Mouse (Mus musculus): ENCODE measurements at regions not wholly inside any gene's neighbourhood (a gene's known extent, or its start where the extent isn't known, plus 50 kb on each side); places are given as distances from the start of the nearest gene placed in this dataset.

GRCm38 (mm10) chr5:111595438-111595837 is 138.3 kb upstream of the Gm26897 start:
- DNase-seq (ENCODE audit: low spot score in 2 of 2), result no peak

- DNase-seq (ENCODE audit: low spot score in 2 of 2), result no peak
Measured at GRCm38 (mm10) chr5:111597733-111598132, 136.0 kb upstream of the Gm26897 start.

- no peak for DNase-seq (ENCODE audit: low spot score in 2 of 2)
Measured at GRCm38 (mm10) chr5:111601711-111602521, 131.8 kb upstream of the Gm26897 start.

GRCm38 (mm10) chr5:111613687-111614086 is 120.0 kb upstream of the Gm26897 start:
- DNase-seq (ENCODE audit: low spot score in 2 of 2), result no peak

- no peak for DNase-seq (ENCODE audit: low spot score in 2 of 2)
Measured at GRCm38 (mm10) chr5:111619974-111620373, 113.8 kb upstream of the Gm26897 start.

- peak in 1 of 2 experiments; percentile 18 for DNase-seq (ENCODE audit: low spot score in 2 of 2)
Measured at GRCm38 (mm10) chr5:111620626-111621025, 113.1 kb upstream of the Gm26897 start.

- DNase-seq (ENCODE audit: low spot score in 2 of 2), result no peak
Measured at GRCm38 (mm10) chr5:111622481-111622880, 111.2 kb upstream of the Gm26897 start.

GRCm38 (mm10) chr5:111626273-111626798 is 107.4 kb upstream of the Gm26897 start:
- DNase-seq (ENCODE audit: low spot score in 2 of 2), result no peak

GRCm38 (mm10) chr5:111630313-111630844 is 103.3 kb upstream of the Gm26897 start:
- DNase-seq (ENCODE audit: low spot score in 2 of 2), result no peak

GRCm38 (mm10) chr5:111631572-111632161 is 102.1 kb upstream of the Gm26897 start:
- DNase-seq (ENCODE audit: low spot score in 2 of 2), result no peak

- no peak for DNase-seq (ENCODE audit: low spot score in 2 of 2)
Measured at GRCm38 (mm10) chr5:111635092-111635491, 98.6 kb upstream of the Gm26897 start.

- DNase-seq (ENCODE audit: low spot score in 2 of 2), result no peak
Measured at GRCm38 (mm10) chr5:111636969-111637368, 96.8 kb upstream of the Gm26897 start.

GRCm38 (mm10) chr5:111638306-111638705 is 95.4 kb upstream of the Gm26897 start:
- no peak for DNase-seq (ENCODE audit: low spot score in 2 of 2)

GRCm38 (mm10) chr5:111639476-111640287 is 94.0 kb upstream of the Gm26897 start:
- DNase-seq (ENCODE audit: low spot score in 2 of 2), result no peak

GRCm38 (mm10) chr5:111640976-111641375 is 92.7 kb upstream of the Gm26897 start:
- DNase-seq (ENCODE audit: low spot score in 2 of 2), result no peak

GRCm38 (mm10) chr5:111641685-111642084 is 92.0 kb upstream of the Gm26897 start:
- no peak for DNase-seq (ENCODE audit: low spot score in 2 of 2)

GRCm38 (mm10) chr5:111644142-111644541 is 89.6 kb upstream of the Gm26897 start:
- no peak for DNase-seq (ENCODE audit: low spot score in 2 of 2)

GRCm38 (mm10) chr5:111644788-111645187 is 88.9 kb upstream of the Gm26897 start:
- no peak for DNase-seq (ENCODE audit: low spot score in 2 of 2)

GRCm38 (mm10) chr5:111647686-111648200 is 86.0 kb upstream of the Gm26897 start:
- DNase-seq (ENCODE audit: low spot score in 2 of 2), result no peak

- DNase-seq (ENCODE audit: low spot score in 2 of 2), result no peak
Measured at GRCm38 (mm10) chr5:111648481-111648880, 85.2 kb upstream of the Gm26897 start.

GRCm38 (mm10) chr5:111649012-111649411 is 84.7 kb upstream of the Gm26897 start:
- DNase-seq (ENCODE audit: low spot score in 2 of 2), result peak; percentile 61 to 68

- DNase-seq (ENCODE audit: low spot score in 2 of 2), result no peak
Measured at GRCm38 (mm10) chr5:111652472-111652871, 81.3 kb upstream of the Gm26897 start.

All from frontal cortex, postnatal 10 days (tissue).